Mouse (Mus musculus) B cell, adult 2 months (primary cell): Measurements from ENCODE around the gene Gm884.

Source experiments
- DNase-seq, 2 experiments: peaks; one replicate each; pipeline ENCODE4 v3.0.0; 2022

The Gm884 gene

GRCm38 (mm10) chr11:103621040-103621439 lies at the start of gene Gm884:
Gene Gm884 (minus strand): TSS chr11:103621140.
- no peak for DNase-seq

- DNase-seq, result no peak
These were observed 46.0 kb upstream of the Gm884 start for GRCm38 (mm10) chr11:103666907-103667426.

GRCm38 (mm10) chr11:103666181-103666906 lies 45.4 kb upstream of the Gm884 start:
- no peak for DNase-seq

GRCm38 (mm10) chr11:103665695-103666094 lies 44.8 kb upstream of the Gm884 start:
- DNase-seq, result no peak

GRCm38 (mm10) chr11:103663119-103663518 lies 42.2 kb upstream of the Gm884 start:
- no peak for DNase-seq

DNA sequence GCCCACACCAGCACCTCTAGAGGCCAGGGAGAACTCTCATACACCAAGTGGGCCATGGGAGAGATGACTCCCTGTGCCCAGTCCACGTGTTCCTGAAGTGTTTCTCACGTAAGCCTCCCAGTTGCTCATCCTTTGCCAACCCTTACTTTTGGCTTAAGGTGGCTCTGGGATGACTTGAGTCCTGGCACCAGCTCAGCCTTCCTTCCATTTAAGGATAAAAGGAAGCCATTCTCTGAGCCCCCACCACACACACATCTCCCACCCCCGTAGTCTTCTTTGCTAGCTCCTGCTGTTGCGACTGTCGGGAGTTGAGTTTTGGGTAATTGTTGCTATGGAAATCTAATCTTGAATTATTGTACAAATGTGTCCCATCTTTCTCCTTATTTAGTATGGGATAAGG lies 41.6 kb upstream of the Gm884 start:
- DNase-seq, result no peak

- DNase-seq, result no peak
These were observed 40.9 kb upstream of the Gm884 start for GRCm38 (mm10) chr11:103661863-103662262.

DNA sequence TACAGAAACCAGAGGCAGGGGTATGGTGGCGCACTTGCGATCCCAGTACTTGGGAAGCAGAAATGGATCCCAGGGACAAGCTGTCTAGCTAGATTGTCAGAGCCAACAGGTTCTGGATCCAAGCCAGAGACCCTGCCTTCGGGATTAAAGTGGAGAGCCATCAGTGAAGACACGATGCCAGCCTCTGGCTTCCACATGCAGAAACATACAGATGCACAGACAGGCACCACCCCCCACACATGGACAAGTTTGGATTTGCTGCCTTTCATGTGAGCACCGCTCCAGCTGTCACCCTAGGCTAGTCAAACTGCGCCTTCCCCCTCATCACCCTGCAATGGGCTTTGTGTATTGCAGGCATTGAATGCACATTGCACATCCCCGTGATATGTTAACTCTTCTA lies 37.2 kb upstream of the Gm884 start:
- no peak for DNase-seq

- DNase-seq, result peak; percentile 28 to 40
These were observed 35.6 kb upstream of the Gm884 start for GRCm38 (mm10) chr11:103656520-103656919.

GRCm38 (mm10) chr11:103653359-103653965 lies 32.5 kb upstream of the Gm884 start:
- DNase-seq, result no peak

DNA sequence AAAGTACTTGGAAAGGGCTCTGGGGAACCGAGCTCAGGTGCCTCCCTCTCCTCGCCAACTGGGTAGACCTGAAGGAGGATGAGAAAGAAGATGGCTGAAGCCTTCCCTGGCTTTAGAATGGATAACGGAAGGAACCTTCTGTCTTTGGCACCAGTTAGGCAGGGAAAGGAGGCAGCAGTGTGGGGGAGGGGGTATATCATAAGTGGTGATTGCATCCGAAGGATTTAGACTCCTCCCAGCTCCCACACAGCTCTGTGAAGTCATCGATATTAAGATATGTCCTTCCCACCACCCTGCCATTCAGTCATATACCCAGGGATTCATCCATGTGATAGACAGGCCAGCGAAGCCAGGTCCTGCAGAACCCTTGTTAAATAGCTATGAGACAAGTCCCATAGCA lies 30.5 kb upstream of the Gm884 start:
- DNase-seq, result no peak

GRCm38 (mm10) chr11:103649983-103650493 lies 29.1 kb upstream of the Gm884 start:
- DNase-seq, result no peak

DNA sequence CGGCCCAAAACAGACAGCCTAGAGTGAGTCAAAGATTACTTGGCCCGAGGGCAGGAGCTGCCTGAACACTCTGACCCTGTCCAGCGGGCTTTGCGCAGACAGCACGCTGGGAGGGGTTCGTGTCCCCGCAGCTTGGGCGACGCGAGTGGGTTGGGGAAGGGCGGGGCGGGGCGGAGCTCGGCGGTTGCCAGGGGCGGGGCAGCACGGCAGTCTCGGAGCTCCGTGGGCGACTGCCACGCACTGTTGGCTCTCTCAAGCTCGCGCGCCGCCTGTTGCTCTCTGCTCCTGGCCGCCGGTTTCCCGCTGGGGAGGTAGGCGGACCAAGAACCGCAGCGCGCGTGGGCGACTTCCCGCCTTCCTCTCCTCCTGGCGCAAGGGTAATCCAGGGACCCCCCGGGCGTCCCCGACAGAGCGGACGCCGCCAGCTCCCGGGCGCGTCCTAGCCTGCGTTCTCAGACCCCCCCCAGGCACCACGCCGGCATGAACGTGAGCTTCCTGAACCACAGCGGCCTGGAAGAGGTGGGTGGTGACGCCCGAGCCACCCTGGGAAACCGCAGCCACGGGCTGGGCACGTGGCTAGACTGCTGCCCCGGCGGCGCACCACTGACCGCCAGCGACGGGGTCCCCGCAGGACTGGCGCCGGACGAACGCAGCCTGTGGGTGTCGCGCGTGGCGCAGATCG lies 28.5 kb upstream of the Gm884 start, which contains the start of gene Rprml:
Gene Rprml, plus strand, starts transcription at position 270 of the 682 bp plus-strand sequence.
- peak in 1 of 2 experiments; percentile 12 for DNase-seq

DNA sequence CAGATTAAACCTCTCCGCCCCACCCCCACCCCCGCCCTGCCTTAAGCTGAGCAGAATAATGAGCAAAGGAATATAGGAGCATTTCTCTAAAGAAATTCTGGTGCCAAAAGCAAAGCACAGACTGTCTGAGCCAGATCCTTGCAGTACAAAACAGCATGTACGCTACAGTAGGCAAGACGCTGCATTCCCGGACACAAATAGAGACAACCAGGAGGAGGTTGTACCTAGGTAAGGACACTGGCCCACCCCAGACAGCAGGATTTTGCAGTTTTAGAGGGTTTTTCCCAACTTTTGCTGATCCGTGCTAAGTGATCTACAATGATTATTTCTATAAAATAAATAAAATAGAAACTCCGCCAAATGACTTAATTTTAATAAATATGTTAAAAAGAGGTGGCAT lies 27.7 kb upstream of the Gm884 start:
- DNase-seq, result no peak

- no peak for DNase-seq
These were observed 27.1 kb upstream of the Gm884 start for GRCm38 (mm10) chr11:103647921-103648620.

DNA sequence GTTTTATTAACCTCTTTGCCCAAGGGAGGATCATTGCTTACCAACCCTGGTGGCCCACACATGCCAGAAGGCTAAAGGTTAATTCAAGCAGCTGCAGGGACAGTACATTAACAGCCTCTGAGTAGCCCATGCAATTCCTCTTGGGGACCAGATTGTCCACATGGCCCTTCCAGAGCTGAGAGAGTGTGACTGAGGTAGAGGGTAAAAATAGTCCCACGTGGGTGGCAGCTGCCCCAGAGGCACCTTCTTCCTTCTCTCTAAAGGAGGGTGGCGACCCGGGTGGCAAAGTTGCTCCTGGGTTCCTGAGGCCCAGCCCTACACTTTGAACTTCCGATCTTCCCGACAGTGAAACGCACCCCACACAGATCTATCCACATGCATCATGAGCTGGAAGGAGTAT lies 25.4 kb upstream of the Gm884 start:
- no peak for DNase-seq

- no peak for DNase-seq
These were observed 24.8 kb upstream of the Gm884 start for GRCm38 (mm10) chr11:103645731-103646130.

DNA sequence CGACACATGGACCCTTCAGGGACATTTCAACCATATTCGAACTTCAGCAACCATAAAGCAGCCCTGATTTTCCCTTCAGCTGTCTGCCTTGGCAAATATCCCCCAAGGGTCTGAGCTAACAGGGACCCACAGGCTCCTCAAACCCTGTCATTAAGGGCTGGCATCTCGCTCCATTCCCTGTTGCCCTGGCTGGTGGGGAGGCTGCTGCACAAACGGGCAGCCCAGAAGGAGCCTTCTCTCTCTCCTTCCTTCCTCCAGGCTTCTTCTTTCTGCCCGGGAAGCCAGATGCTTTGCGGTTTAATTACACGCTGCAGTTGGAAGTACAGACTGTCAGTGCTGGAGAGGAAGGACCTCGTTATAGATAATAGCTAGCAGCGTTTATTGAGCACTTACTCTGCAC lies 22.3 kb upstream of the Gm884 start:
- DNase-seq, result no peak

GRCm38 (mm10) chr11:103639407-103639946 lies 18.5 kb upstream of the Gm884 start:
- DNase-seq, result peak; percentile 58

DNA sequence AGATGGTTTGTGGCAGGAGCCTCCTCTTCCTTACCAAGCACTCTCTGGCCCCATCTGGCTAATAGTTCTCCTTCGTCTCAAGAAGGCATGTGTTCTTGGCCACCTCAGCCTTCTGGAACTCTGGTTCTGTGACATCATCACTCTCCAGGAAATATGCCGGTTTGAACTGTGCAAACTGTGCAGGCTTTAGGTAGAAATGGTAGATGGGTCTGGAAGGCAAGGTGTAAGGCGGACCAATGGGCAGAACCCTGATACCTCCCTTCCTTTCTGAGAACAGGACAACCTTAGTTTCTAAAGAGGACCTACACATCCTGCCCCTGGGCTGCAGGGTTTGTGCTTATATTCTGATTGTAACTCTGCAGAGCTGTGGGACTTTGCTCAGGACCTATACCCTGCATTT lies 17.9 kb upstream of the Gm884 start, which contains the start of gene Lyzl6:
Gene Lyzl6, minus strand, starts transcription at position 101 of the 400 bp plus-strand sequence.
- DNase-seq, result no peak

DNA sequence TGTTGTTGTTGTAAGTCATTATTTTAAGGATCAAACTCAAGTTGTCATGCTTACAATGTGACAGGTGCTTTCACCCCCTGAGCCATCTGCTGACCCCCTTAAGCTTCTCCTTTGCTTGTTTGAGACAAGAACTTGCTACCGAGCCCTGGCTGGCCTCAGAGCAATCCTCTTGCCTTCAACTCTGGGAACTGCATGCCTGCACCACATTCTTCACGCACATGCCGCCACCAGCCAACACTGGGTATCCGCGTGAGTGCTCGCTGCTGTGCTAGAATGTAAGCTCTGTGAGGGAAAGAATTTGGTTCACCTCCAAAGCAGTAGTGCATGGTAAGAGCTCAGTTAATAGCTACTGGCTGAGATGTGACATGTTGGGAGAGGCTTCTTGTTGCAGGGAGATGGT lies 15.3 kb upstream of the Gm884 start:
- DNase-seq, result no peak

DNA sequence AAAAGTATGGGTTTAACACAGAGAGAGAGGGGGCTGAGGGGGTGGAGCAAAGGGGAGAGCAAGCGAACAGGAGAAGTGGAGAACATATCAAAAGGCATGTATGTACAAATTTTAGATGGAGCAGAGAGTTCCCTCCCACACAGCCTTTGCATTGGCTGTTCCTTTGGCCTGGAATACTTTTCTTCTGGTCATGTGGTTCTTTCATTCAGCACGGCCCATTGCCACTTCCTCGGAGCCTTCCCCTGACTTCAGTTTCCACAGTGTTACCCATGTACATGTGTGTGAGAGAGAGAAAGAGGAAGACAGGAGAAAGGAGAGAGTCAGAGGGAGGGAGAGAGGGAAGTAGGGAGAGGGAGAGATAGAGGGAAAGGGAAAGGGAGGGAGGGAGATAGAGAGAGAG lies 14.5 kb upstream of the Gm884 start:
- DNase-seq, result no peak

DNA sequence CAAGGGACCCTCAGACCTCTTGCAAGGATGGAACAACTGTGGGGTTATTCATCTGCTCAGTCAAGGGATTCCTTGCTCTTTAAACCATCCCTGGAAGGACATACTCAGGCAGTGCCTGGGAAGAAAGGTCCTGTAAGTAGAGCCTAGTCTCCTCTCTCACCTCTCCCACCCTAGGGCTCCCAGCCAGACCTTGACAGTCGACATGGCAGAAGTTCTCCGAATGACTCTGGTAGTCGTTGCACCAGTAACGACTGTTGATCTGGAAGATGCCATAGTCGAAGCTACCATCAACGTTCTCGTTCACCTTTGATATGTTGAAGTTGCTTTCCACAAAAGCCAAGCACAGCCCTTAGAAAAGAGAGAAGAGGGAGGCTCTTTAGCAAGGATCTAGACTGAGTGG lies 13.9 kb upstream of the Gm884 start:
- no peak for DNase-seq
